Mouse (Mus musculus): ENCODE measurements around the gene Zscan21.
"Not testable (repeated sequence)": the region's sequence is repeated elsewhere in the genome, so short reads cannot be mapped to it uniquely, and the experiment has no call there.

The Zscan21 gene

DNA sequence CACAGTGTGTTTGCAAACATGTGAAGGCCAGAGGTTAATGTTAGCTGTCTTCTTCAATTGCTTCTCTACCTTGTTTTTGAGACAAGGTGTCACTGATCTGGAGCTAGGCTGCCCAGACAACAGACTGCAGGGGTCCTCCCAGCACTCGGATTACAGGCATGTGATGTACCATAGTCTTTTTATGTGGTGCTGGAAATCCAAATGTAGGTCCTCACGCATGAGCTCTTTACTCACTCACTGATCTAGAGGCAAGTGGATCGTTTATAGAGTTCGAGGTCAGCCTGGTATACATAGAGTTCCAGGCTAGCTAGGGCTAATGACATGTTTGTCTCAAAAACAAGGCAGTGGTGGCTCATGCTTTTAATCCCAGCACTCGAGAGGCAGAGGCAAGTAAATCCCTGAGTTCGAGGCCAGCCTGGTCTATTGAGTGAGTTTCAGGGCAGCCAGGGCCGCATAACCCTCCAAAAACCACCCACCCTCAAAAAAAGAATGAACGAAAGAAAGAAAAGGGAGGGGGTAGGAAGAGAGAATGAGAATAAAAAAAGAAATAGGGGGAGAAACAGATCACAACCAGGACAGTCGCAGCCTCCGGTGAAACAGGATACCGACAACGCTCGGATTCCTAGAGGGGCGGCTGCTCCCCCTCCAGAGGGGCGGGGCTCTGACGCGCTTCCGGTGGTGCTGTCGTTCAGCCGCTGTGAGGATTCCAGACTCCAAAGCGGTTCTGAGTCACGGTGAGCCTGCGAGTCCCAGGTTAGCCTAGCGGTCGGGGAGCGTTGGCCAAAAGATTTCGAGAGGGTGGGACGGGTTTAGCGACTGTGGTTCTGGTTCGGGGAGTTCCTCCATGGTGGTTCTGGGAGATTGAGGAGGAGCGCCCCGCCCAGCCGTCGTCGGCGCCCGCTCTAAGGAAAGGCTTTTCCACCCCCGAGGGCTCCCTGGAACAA lies at the start of gene Zscan21:
Gene Zscan21, plus strand, starts transcription at position 649 of the 944 bp plus-strand sequence.
- DNase-seq, result peak; percentile 90

DNA sequence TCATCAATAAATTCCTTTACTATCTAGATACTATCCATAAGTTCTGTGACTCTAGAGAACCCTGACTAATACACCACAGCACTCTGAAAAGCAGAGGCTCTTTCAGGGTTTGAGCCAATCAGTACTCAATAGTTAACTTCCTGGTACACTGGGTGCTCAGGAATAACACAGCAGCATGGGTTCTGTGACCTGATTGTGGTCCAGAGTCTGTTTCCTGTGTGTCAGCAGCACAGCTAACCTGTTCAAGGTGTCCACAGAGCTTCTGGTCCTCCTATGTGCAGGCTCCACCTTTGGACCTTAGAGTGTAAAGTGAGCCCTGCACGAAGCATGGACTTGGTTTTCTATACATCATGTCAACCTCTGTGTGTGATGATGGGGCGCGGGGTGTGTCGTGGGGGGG lies 42.9 kb upstream of the Zscan21 start:
- DNase-seq, result no peak

DNA sequence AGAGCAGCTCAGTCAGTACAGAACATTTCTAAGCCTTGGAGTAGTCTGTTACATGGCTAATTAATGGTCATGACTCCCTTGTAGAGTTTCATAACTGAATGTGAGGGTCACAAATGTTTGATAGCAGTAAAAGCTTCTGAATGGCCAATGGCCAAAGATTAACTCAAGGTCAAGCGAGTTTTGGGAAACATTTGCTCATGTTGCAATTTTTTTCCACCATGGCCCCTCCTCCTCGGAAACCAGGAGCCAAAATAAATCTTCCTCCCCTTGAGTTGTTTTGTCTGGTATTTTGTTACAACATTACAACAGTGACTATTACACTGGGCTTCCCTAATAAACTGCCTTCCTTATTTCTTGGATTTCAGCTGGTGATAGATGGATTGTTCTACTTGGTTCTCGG lies 41.0 kb upstream of the Zscan21 start:
- DNase-seq, result no peak

DNA sequence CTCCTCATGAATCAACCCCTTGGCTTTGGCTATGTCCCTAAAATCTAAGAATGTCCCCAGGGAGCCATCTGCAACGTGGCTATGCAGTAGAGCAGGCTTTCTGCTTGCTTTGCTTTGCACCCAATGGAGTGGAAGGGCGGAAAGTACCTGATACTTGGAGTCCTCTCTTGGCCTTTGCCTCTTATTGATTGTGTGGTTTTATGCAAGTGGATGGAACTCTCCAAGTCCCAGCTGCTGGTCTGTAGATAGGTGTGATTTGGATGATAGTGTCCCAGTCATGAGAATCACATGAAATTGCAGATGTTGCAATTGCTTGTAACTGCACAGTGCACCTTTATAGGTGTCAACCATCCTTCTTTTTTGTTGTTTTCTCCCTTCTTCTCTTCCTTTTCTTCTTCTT lies 40.6 kb upstream of the Zscan21 start:
- no peak for DNase-seq

DNA sequence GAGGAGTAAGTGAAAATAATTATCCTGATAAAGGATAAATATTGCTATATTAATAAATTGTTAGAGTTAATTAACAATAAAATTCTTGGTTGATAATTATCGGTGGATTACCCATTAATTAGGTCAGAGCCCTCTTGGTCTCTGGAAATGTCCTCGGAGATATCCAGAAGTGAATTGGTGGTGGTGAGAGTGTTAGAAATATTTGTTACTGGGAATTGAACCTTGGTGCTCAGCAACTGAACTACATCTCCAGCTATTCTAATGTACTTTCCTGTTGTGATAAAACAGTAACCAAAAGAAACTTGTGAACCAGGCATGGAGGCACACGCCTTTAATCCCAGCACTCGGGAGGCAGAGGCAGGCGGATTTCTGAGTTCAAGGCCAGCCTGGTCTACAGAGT lies 36.2 kb upstream of the Zscan21 start:
- no peak for DNase-seq

DNA sequence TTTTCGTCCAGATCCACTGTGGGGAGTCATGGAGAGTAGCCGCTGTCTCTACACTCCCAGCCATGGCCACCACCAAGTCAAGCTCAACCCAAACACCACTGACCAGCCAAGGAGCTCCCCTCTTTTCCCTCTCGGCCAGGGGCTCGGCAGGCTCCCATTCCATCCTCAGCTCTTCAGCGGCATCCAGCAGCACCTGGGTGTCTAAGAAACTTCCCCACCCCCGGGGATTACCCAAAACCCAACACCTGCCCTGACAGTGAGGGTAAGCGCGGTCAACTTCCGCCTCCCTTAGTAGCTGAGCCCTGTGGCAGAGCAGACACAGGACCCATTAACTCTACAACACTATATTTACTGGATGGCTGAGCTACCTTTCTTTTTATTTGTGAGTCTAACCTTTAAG lies 35.3 kb upstream of the Zscan21 start:
- no peak for DNase-seq

DNA sequence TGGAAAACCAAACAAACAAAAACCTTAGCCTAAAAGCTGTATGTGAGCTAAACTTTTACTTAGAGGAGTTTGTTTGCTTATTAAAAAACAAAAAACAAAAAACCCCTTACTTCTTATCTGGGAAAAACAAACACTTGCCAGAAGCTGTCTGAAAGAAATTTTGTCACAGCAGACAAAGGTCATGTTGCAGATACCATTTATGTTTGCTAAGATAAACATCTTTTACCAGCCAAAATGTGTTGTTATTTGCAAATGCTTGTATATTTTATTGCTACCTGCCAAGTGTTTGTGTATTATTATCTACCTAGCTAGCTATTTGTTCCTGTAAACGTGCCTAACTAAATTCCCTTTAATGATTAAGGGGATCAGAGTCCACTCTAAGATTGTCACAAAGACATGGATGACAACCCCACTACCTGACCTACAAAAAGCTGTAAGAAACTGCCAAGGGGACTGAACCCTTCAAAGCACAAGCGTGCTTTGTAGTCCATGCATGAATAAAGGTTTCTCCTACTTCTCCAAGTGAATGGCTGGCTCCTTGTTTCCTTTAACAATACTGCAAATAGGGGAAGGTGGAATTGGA lies 33.3 kb upstream of the Zscan21 start:
- no peak for DNase-seq

DNA sequence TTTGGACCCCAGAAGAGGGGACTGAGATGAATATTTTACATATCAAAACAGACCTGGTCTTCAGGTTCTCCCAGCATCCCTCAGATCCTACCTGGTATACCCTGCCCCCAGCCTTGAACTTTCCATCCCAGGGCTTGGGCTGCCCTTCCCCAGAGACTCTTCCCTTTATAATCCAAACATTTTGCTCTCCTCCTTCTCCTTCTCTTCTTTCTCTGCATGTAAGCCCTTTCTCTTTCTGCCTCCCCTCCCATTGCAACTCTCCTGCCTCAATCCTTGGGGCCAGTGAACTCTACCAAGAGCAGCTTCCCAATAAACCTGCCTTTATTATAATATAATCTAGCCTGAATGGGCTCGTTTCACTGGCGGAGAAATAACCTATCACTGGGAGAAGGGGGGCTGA lies 32.8 kb upstream of the Zscan21 start:
- DNase-seq, result no peak

DNA sequence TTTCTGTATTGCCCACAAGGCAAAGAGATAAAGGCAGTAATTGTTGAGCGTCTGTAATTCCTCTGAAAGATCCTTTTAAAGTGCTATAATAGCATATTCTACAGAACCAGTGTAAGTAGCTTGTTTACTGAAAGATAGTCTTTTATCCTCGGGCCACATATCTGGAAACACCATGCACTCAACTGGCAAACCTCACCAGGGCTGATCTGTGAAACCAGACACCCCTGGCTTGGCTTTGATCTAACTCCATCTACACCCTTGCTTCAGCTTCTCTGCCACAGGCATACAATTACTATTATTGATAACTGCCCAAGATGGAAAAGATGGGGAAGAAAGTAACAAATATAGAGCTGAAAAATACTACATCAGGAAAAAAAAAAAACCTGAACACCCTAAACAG lies 32.2 kb upstream of the Zscan21 start:
- DNase-seq, result no peak

DNA sequence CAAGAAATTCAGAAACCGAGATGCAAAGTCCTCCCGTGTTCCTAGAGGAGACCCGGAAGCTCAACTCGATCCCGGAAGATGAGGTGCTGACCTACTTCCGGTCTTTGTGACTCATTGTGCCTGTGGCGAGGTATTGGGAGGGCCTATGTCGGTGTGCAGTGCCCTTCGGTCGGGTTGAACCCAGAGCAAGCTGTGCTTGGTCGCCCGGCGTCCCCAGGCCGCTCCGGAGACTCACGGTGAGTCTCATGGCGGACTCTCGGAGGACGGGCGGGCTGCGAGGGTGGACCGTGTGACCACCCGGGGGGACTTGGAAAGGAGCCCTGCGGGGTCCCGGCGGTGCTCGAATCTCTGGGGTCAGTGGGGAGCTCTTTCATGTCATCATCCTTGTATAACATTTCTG lies 31.7 kb upstream of the Zscan21 start, which contains the start of gene Zkscan1:
Gene Zkscan1, plus strand, starts transcription at position 89 of the 400 bp plus-strand sequence.
- peak; percentile 77 for DNase-seq

DNA sequence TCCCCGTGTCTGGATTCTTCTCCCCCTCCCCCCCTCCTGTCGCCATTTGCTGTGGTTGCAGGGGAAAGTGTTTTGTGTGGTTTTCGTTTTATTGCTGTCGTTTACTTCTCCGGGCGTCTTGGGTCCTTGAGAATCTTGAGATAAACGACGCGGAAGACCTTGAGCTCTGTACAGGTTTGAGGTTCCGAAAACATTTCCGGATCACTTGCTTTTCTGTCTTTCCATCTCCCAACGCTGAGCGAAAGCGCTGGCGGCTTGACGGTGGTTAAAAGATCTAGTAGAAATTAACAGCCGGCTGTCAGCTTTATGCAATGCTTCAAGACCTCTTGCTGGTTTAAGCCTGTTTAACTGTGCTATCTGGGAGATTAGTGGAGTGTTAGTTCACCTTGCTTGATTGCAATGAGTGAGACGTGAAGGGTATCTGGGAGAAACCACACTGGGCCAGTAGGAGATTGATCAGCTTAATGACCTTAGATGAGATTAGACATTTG lies 31.2 kb upstream of the Zscan21 start:
- DNase-seq, result peak; percentile 14

DNA sequence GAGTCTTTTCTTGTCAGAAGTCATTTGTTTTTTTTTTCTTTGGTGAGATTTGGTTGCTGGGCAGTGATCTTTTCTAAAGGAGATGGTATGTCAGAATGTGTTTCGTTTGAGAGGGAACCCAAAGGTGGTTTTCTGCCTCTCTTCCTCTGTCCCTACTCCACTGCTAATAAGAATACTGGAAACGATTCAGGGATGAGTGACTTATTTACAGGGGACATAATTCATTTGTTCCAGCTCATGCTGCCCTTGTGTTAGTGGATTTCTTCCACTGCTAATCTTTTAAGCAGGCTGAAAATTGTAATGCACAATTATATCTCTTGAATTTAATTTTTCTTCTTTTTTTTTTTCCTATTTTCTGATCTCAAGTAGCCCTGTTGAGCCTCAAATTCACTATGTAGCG lies 29.9 kb upstream of the Zscan21 start:
- DNase-seq, result no peak

DNA sequence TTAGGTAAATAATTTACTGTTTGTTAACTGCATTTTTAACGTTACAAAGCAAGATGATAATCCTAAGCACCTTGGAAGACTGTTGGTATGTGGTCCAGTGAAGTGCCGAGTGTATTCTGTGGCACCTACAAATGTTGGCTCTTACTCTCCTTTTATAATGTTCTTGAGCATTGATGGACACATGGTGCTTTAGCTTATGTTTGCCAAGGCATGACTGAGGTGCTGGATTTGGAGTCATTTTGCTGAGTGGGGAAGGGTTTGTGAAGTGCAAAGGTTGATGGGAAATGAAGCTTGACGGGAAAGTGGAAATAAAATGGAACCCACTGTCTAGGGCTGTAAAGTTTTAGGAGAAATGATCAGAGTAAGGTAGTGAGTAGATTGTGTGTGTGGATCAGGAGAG lies 28.3 kb upstream of the Zscan21 start:
- DNase-seq, result no peak

DNA sequence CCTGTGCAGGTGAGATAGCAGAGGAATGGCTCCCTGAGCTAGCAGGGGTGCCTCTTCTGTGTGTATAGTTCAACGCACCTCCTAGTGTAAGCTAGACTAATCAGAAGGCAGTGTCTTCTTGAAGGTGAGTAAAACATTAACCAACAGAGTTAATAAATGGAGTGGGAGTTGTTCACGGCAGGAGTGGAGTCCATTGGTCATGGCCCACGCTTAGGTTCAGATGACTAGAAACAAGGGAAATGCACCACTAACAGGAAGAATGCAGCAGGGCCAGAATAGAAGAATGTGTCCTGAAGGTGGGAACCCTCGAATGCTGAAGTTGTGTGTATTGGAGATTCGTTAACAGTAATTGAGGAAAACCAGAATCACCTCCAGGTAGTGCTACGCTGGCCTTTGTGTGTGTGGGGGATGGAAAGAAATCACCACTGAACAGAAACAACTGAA lies 27.6 kb upstream of the Zscan21 start:
- no peak for DNase-seq

DNA sequence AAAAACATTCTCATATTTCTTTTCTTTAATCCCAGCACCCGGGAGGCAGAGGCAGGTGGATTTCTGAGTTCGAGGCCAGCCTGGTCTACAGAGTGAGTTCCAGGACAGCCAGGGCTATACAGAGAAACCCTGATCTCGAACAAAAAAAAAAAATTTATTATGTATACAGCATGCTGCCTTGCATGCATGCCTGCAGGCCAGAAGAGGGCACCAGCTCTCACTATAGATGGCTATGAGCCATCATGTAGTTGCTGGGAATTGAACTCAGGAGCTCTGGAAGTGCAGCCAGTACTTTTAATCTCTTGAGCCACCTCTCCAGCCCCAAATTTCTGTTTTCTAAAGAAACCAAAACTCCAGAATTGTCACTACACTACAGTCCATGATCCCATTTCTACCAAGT lies 26.4 kb upstream of the Zscan21 start:
- peak; percentile 20 for DNase-seq

DNA sequence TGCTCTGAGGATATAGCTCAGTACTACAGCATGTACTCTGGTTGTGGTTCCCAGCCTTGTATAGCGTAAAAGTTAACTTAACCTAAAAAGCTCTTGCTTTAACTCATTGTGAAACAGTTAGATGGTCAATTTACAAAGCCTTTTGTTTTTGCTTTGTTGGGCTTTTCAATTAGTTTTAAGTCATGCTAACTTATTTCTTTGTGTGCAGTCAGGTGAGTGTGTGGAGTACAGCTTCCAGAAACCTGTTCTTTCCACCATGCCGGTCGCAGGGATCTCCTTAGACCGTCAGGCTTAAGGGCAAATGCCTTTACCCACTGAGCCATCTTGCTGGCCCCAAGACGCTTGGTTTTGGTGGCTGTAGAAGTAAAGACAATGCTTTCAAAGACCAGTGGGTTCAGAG lies 26.0 kb upstream of the Zscan21 start:
- DNase-seq, result no peak

DNA sequence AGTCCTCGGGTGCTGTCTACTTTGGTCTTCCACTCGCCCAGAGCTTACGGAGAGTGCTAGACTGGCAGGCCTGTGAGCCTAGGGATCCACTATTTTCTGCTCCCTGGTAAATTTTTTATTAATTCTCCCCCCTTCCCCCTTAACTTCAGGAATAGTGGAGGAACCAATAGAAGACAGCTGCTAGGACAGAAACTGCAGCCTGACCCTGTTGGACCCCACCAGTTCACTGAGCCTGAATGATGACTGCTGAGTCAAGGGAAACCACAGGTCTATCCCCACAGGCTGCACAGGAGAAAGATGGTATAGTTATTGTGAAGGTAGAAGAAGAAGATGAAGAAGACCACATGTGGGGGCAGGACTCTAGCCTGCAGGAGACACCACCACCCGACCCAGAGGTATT lies 23.9 kb upstream of the Zscan21 start:
- DNase-seq, result no peak

DNA sequence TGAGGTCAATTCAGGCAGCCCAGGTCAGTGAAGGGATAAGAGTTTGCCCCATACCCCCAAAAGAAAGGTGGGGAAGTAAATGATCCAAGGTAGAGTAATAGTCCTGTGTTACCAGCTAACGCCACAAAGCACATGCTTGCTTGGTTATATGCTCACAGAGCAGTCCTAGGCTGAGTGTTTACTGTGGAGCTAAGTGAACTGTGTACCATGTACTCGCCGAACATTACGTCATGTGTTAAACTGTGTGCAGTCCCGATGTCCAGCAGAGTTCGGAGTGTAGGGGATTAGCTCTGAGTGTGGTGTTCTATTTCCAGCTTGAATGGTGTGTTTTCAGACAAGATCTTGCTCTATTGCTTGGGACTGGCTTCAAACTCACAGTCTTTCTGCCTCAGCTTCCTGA lies 22.2 kb upstream of the Zscan21 start:
- no peak for DNase-seq

DNA sequence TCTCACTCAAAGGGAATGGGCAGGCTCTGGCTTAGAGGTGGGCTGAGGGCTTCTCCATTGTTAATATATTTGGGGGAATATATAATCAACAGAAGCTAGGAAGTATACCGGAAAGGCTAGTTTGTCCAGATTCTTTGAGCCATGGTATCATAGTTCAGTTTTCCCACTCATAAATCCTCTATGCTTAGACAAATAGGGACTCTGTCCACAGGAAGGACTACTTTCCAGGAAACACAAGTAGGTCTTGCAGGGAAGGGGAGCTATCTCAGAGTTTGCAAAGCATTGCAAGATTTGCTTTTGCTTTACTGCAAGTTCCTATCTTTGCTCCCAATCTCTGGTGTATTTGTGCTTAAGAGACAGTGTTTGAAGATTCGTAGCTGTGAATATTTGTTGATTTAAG lies 11.7 kb upstream of the Zscan21 start:
- DNase-seq, result no peak

DNA sequence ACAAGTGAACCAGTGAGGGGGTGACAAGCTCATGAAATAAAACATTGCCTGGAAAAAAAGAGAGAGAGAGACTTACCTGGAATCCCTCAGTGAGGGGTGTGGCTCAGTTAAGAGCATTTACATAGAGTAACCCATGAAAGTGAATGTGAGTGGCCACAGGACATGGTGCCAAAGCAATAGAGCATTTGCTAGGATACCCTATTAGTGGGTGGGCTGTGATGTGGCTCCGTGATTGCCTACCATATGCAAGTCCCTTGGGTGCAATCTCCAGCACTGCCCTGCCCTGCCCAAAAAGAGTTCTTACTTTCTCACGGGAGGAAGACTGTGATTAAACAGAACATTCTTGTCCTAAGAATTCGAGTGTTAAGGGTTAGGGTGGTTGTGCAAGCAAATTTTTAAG lies 9.6 kb upstream of the Zscan21 start:
- no peak for DNase-seq

DNA sequence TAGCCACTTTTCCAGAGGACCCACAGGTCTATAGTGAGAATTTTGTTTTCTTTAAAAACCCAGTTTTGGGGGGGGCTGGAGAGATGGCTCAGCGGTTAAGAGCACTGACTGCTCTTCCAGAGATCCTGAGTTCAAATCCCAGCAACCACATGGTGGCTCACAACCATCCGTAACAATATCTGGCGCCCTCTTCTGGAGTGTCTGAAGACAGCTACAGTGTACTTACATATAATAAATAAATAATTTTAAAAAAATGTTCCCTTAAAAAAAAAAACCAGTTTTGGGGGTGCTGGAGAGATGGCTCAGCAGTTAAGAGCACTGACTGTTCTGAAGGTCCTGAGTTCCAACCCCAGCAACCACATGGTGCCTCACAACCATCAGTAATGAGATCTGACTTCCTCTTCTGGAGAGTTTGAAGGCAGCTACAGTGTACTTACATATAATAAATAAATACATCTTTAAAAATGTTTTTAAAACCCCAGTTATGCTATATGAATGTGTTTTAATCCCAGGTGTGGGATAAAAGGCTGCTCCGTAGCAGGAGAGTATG lies 6.8 kb upstream of the Zscan21 start:
- not testable (repeated sequence) for DNase-seq

DNA sequence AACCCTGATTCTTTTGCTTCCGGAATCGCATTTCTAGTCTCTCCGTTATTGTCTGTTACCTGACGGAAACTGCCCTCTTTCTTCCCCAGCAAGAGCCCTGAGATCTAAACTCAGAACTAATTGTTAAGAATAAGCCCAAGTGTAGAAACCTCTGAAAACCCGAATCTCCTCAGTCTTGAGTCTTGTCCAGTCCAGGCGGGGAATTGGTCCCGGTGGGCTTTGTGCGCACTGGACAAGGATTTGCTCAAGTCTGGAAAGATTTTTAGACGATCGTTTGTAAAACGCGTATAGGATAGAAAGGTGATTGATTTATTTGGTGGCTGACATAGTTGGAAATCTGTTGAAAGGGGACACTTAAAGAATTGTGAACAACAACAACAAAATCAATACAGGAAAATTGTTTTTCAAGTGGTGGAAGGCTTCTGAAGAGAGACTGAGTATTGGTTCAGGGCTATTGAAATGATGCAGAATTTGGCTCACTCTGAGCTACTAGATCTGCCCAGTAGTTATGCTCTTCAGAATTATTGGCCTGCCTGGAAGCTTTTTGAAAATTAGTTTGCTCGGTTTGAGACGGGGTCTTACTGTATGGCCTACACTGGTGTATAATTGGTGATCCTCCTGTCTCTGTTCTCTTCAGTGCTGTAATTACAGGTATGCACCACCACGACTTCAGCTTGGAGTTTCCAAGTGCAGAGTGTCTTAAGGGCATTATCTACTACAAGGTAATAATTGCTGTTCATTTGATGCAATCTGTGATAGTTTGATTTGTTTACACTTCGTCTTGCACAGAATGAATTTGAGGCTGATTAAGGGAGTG lies 704 bp downstream of the Zscan21 start:
- no peak for DNase-seq

DNA sequence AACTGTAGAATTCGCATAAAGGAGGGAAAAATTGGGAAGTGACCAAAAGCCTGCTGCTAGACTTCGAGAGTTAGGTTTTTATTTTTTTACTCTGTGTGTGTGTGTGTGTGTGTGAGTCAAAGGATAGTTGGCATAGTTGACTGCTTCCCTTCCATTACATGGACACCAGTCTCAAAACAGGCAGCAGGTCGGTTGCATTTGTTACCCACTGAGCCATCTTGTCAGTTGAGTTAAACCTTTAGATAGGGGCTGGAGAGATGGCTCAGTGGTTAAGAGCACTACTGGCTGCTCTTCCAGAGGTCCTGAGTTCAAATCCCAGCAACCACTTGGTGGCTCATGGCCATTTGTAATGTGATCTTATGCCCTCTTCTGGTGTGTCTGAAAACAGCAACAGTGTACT lies 1.3 kb downstream of the Zscan21 start:
- no peak for DNase-seq

Data from lung, postnatal 14 days (tissue).